Mouse (Mus musculus): ENCODE measurements around the gene St6galnac1. TPM values are rescaled to one million over a fixed set of nuclear protein-coding genes. Genes with fewer than 3 reads are reported as not detected.
"Not testable (repeated sequence)": the region's sequence is repeated elsewhere in the genome, so short reads cannot be mapped to it uniquely, and the experiment has no call there.

Gene St6galnac1
- total RNA-seq, 2 experiments from 2014 or later = not detected

GRCm38 (mm10) chr11:116807526-116807925 is 32.2 kb upstream of the St6galnac1 start:
- peak; percentile 5 for DNase-seq

DNA sequence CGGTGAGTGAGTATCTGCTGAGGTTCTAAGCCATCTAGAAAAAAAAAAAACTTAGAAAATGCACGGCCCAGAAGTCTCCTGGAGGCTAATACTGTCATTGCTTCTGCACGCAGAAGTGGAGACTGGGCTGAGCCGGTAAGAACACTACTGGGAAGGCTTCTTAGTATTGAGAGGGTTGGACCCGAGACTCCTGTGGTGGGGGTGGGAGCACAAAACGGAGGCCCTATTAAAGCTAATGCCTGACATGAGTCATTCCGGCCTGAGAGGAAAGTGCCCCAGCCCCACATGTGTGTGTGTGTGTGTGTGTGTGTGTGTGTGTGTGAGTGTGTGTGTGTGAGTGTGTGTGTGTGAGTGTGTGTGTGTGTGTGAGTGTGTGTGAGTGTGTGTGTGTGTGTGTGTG is 31.8 kb upstream of the St6galnac1 start:
- no peak for DNase-seq

- DNase-seq = peak; percentile 44
These were observed 31.1 kb upstream of the St6galnac1 start for GRCm38 (mm10) chr11:116806136-116807071.

DNA sequence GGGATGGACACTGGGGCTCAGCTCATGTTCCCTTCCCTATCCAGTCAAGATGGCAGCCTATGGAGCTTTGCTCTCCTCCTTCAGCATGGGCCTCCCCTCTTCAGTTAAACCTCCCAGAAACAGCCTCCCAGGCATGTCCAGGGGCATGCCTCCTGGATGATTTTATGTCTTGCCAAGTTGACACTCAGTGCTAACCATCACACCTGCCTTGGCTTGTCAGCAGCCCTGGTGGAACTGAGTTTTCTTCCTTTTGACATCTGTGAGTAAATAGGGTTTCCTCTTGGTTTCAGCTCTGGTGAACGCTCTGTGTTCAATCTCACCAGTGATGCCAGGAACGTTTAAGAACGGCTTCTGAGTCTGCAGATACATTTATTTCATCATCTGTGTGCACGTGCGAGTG is 27.4 kb upstream of the St6galnac1 start:
- no peak for DNase-seq

DNA sequence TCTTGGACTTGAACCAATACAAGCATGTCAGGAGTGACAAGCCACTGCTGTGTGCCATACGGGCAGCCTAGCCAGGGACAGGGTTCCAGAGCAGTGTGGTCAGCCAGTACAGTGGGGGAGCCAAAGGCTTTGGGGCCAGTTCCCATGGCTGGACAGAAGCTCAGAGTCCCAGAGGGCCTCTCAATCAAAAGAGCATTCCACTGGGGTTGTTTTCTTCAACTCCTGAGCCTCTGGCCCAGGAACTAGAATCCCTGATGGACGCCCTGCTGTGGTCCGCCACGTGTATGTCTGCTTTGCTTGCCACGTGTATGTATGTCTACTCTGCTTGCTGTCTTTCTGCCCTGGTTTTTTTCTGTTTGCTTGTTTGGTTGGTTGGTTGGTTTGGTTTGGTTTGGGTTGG is 25.8 kb upstream of the St6galnac1 start:
- no peak for DNase-seq

GRCm38 (mm10) chr11:116799364-116799763 is 24.1 kb upstream of the St6galnac1 start:
- no peak for DNase-seq

- DNase-seq = no peak
These were observed 8.9 kb upstream of the St6galnac1 start for GRCm38 (mm10) chr11:116784221-116784620.

DNA sequence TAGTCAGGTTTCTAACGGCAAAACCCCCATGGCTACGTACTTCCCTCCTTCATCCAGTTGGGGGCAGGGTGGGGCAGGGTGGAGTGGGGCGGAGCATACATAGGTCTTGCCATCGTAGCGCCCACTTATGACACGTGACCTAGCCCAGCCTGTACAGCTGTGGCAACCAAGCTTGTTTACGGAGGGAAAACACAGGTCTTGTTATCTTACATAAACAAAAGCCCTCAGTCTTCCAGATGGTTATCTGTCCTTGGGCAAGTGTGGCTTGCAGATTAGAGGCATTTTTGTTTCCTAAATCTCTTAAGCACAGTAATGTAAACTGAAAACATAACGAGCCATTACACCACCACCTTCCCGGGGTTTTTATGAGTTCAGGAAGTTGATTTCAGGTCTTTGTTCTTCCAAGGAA is 7.4 kb upstream of the St6galnac1 start:
- DNase-seq = peak; percentile 12

- DNase-seq = no peak
These were observed 2.1 kb downstream of the St6galnac1 start for GRCm38 (mm10) chr11:116773205-116773604.

DNA sequence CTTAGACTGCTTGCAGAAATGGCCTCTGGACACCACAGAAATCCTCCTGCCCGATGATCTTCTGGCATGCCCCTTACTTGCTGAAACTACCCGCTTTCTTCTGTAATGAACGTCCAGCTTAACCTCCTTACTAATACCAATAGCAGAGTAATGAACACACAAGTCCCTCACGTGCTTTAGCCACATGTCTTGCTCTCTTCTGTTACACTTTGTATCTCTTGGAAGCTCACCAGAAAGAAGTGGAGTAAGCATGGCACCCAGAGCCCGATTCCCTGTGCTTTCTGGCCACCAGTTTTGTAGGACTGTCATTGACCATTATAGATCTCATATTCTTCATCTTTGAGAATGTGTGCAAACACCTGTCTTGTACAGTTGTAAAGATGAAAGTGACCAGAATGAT is 5.4 kb downstream of the St6galnac1 start:
- DNase-seq = no peak

DNA sequence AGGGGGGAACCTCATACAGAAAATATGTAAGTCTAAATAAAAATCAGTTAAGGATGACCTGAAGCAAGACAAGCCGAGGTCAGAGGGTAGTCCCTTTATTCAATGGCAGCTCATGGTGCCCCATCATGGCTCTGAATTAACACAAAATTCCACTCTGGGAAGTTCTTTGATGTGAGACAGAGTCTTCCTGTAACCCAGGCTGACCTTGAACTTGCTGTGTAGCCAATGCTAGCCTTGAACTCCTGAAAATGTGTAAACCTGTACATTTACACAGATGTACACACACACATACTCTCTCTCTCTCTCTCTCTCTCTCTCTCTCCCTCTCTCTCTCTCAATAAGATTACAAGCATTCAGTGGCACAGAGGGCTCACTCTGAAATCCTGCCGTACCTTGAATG is 10.4 kb downstream of the St6galnac1 start:
- DNase-seq = no peak

- no peak for DNase-seq
These were observed 11.0 kb downstream of the St6galnac1 start for GRCm38 (mm10) chr11:116764346-116764745.

DNA sequence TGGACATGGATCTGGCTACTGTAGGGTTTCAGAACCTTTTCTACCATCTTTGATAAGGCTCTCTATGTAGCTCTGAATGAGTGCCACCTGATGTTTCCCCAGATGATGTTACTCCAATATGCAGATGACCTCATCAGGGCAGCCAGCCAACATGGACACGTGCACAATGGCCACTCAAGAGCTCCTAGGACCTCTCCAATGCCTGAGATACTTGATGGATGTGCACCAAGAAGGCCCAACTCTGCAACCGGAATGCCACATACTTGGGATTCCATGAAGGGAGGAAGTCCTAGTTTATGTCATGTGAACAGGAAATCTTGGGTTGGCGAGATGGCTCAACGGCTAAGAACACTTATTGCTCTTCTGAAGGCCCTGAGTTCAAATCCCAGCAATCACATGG is 20.1 kb downstream of the St6galnac1 start:
- no peak for DNase-seq

DNA sequence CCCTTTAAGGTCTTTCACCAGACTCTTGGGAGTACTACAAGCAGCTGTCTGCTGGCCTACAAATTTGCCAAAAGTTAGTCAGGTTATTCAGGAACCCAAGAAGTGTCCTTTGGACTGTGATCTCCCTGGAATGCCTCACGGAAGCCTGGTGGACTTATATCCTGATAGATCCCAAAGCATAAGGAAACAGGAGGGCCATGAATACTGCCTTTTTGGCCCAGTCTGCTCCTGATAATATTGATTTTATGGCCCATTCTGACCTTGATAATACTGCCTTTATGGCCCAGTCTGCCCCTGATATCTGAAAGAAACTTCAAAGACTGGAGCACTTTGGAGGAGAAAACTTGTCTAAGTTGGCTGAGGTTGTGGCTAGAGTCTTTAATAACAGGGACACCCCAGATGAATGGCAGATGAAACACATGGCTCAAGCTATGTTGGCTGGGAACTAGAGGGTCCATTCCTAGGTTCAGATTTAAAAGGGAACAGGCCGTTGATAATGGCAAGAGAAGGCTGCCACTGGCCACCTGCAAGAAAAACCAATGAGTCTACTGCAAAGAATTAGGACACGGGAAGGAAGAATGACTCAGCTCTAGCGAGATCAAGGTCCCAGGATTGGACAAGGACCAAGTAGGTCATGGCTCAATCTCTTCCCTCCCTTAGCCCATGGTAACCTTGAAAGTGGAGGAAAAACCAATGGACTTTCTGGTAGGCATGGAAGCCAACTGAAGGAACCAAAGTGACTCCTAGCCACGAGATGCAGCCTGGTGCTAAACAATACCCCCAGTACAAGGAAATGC is 21.4 kb downstream of the St6galnac1 start:
- DNase-seq = no peak

GRCm38 (mm10) chr11:116749733-116750132 is 25.6 kb downstream of the St6galnac1 start:
- DNase-seq = no peak

DNA sequence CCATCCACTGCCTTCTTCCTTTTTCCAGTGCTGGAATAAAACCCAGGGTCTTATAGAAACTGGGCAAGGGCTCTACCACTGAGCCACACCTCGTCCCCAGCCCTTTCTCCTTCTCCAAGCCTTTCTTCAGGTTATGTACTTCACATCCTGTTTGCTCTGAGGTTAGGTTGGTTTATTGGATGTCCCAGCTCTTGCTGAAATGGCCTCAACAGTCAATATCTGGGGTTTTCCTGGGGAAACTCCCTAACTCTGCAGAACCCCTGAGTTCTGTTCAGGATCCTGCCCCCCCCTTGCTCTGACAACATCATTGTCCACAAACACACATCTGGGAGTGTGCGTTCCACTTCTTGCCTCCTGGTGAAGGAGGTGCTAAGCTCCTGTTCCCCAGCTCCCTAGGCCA is 26.6 kb downstream of the St6galnac1 start:
- DNase-seq = not testable (repeated sequence)

- not testable (repeated sequence) for DNase-seq
These were observed 28.5 kb downstream of the St6galnac1 start for GRCm38 (mm10) chr11:116746822-116747221.

GRCm38 (mm10) chr11:116745457-116745856 is 29.9 kb downstream of the St6galnac1 start:
- DNase-seq = not testable (repeated sequence)

DNA sequence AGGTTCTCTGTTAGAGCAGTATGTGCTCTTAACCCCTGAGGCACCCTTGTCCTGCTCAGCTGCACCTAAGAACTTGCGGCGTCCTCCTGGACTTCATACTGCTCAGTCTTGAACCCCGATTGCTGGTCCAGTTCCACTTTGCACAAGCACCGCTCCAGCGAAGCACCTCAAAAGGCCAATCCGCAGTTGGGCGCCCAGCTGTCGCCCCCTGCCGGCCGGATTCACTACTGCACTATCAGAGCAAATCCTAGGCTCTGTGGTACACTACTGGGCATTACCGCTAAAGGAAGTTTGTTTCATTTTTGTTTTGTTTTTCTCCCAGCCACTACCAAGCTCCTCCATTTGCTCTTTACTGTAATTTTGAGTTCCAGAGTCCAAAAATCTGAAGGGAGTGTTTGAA is 36.9 kb downstream of the St6galnac1 start:
- DNase-seq = no peak

DNA sequence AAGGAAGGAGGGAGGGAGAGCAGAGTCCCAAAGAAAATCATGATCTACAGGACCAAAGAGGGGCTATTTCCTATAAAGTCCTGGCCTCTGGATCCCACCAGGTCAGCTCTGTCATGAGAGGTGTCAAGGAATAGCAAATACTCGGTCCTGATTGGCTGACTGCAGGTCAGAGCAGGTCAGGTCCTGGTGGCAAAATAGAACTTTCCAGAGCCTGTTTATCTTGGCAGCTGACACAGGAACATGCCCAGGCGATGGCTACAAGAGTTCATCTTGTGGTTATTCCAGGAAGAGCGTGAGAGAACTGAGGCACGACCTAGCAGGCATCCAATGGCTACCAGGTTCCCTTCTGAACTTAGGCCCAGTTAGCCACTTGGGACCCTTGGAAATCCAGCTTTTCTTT is 42.8 kb downstream of the St6galnac1 start:
- DNase-seq = no peak

- DNase-seq = not testable (repeated sequence)
These were observed 44.2 kb downstream of the St6galnac1 start for GRCm38 (mm10) chr11:116731060-116731580.

DNA sequence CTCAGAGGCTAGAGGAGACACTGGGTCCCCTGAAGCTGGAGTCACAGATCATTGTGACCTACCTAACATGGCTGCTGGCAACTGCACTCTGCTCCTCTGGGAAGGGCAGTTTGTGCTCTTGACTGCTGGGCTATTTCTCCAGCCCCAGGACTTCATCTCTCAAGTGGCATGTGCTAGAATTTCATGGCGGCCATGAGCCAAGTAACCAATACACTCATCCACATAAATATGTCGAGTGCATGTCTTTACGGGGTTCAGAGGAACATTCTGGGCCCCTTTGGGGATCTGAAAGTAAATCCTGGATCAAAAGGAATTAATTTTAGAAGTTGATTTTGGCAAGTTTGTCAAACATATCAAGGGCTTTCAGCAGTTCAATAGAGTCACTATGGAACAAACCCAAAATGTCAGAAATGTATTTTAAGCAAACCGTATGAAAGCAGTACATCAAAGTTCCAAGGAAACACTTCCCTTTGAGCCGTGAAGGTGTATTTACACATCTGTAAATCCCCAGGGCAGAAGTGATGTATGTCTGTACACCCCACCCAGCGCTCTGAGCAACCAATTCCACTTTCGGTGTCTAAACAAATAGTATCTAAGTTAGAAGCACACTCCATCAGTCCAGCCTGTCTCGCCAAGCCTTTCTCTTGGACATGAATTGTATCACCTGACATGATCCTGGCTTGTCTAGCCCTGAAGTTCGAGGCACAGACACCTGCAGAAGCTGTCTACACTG is 45.9 kb downstream of the St6galnac1 start:
- no peak for DNase-seq

Data from gastrocnemius, postnatal 25 days (tissue).